ENCODE assay signal across 24 mouse cellular contexts in the genomic region with DNA sequence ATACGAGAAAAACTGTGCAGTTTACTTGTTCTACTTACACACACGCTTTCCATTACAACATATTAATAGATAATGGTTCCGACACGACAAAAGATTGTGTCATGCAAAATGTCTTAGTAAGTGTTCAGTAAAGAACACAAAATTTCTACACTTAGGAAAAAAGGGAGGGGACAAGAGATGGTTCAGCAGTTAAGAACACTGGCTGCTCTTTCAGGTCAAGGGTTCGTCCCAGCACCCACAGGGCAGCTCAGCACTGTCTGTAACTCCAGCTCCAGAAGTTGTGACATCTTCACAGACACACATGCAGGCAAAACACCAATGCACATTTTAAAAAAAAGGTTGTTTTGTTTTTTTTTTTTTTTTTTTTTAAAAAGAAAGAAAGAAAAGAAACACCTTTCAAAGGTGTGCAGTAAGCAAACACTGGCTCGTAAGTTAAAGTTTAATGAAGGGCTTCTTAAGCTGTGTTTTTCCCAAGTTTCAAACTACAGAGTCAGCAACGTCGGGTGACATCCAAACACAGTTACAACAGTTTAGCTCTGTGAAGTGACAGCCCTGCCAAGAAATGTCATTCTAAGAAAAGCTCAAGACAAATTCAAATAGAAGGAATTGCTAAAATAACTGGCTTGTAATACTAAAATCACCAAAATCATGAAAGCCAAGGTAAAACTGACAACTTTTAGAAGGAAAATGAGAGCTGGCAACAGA. TPM values are rescaled to one million over a fixed set of nuclear protein-coding genes. Genes with fewer than 3 reads are reported as not detected.
DNase-seq lines count a peak whose midpoint lies in the region; ATAC-seq lines count a peak whose summit lies in the region.
"Had no signal": no experiment of that assay in that cellular context is flagged by ENCODE, and none has a peak within 500 bp of the region (broad histone marks: within the 10 kb centered on the region; RNA-seq: fewer than 3 reads in every experiment).

No protein-coding gene starts in this region.

- no peak overlapping the region for H3K4me3 ChIP-seq in kidney, embryonic 14.5 days (ENCODE audit: low read length)
- no peak overlapping the region for H3K4me3 ChIP-seq in kidney, embryonic 15.5 days (replicated peaks)
- H3K4me3 ChIP-seq in midbrain, embryonic 15.5 days = no peak overlapping the region
- H3K4me3 ChIP-seq: forebrain, embryonic 10.5 days; heart, embryonic 10.5 days; hindbrain, embryonic 10.5 days; limb, embryonic 15.5 days; neural tube, embryonic 12.5 days had no signal

- H3K36me3 ChIP-seq in kidney, embryonic 14.5 days (ENCODE audit: control insufficient read depth, insufficient read depth, low read length) = peaks cover 29% of the 10 kb centered on the region
- H3K36me3 ChIP-seq in kidney, embryonic 15.5 days = peaks cover 37% of the 10 kb centered on the region
- H3K36me3 ChIP-seq in midbrain, embryonic 15.5 days (replicated peaks) = peaks cover 11% of the 10 kb centered on the region

- DNase-seq in kidney, adult 11 months = peak; percentile 43
- peak; percentile 3 for DNase-seq in lung, postnatal 10 days
- DNase-seq in lung, postnatal 14 days = no peak
- DNase-seq in right cerebral cortex, adult 2 months (ENCODE audit: low spot score in 2 of 2) = no peak
- DNase-seq: adrenal gland, postnatal 10 days; B cell, adult 2 months; cerebellum, adult 9-10 months; left cerebral cortex, postnatal 4 days; lung, adult 18-20 months; lung, postnatal 4 days; midbrain, embryonic 14.5 days; retina, postnatal 1 day had no signal

- H3K4me1 ChIP-seq in kidney, embryonic 14.5 days (ENCODE audit: control insufficient read depth, insufficient read depth, low read length) = peaks cover 6% of the 10 kb centered on the region; the same call in 1 of the 2 replicates
- peaks cover 21% of the 10 kb centered on the region for H3K4me1 ChIP-seq in kidney, embryonic 15.5 days
- H3K4me1 ChIP-seq in midbrain, embryonic 15.5 days = peaks cover 21% of the 10 kb centered on the region
- H3K4me1 ChIP-seq: heart, embryonic 10.5 days had no signal

- no peaks in the 10 kb centered on the region for H3K27me3 ChIP-seq in kidney, embryonic 14.5 days (ENCODE audit: control insufficient read depth, insufficient read depth, low read length)
- H3K27me3 ChIP-seq in kidney, embryonic 15.5 days = no peaks in the 10 kb centered on the region
- no peaks in the 10 kb centered on the region for H3K27me3 ChIP-seq in midbrain, embryonic 15.5 days (replicated peaks)
- H3K27me3 ChIP-seq: limb, embryonic 15.5 days; neural tube, embryonic 12.5 days had no signal

- 86% methylated on average over 8 of the region's 8 CpGs for WGBS in kidney, embryonic 14.5 days
- WGBS in kidney, embryonic 15.5 days = 80% methylated on average over 8 of the region's 8 CpGs
- WGBS in midbrain, embryonic 15.5 days = 90% methylated on average over 8 of the region's 8 CpGs

- no peak overlapping the region for H3K4me2 ChIP-seq in kidney, embryonic 14.5 days (replicated peaks; ENCODE audit: low read depth, low read length)
- H3K4me2 ChIP-seq in kidney, embryonic 15.5 days = no peak overlapping the region
- no peak overlapping the region for H3K4me2 ChIP-seq in midbrain, embryonic 15.5 days
- H3K4me2 ChIP-seq: limb, embryonic 15.5 days; neural tube, embryonic 12.5 days had no signal

- H3K9ac ChIP-seq in kidney, embryonic 14.5 days (ENCODE audit: low read depth, low read length) = no peak overlapping the region
- H3K9ac ChIP-seq in kidney, embryonic 15.5 days = no peak overlapping the region
- no peak overlapping the region for H3K9ac ChIP-seq in midbrain, embryonic 15.5 days
- H3K9ac ChIP-seq: limb, embryonic 15.5 days; neural tube, embryonic 12.5 days had no signal

- H3K27ac ChIP-seq in kidney, embryonic 14.5 days (ENCODE audit: low read depth, low read length) = no peak overlapping the region
- 0 out of 2 replicates have a peak overlapping the region, but pooled peaks have one; percentile 27 for H3K27ac ChIP-seq in kidney, embryonic 15.5 days
- no peak overlapping the region for H3K27ac ChIP-seq in midbrain, embryonic 15.5 days
- H3K27ac ChIP-seq: forebrain, embryonic 10.5 days; heart, embryonic 10.5 days; hindbrain, embryonic 10.5 days; limb, embryonic 15.5 days; neural tube, embryonic 12.5 days had no signal

- no peaks in the 10 kb centered on the region for H3K9me3 ChIP-seq in kidney, embryonic 14.5 days (ENCODE audit: control insufficient read depth, low read length)
- no peaks in the 10 kb centered on the region for H3K9me3 ChIP-seq in kidney, embryonic 15.5 days (replicated peaks)
- H3K9me3 ChIP-seq in midbrain, embryonic 15.5 days = no peaks in the 10 kb centered on the region
- H3K9me3 ChIP-seq: forebrain, embryonic 10.5 days; heart, embryonic 10.5 days; hindbrain, embryonic 10.5 days; limb, embryonic 15.5 days; neural tube, embryonic 12.5 days had no signal

- no peak for ATAC-seq in kidney, embryonic 14.5 days (ENCODE audit: low FRiP score, low TSS enrichment)
- ATAC-seq in kidney, embryonic 15.5 days (replicated peaks; ENCODE audit: low FRiP score) = no peak
- ATAC-seq in midbrain, embryonic 15.5 days (replicated peaks) = no peak
- ATAC-seq: forebrain, embryonic 16.5 days; hindbrain, embryonic 16.5 days; intestine, embryonic 16.5 days had no signal

RNA-seq across cellular contexts. Expression of a gene that starts 5.5 kb away (rescaled TPM):
- polyA plus RNA-seq in kidney, embryonic 14.5 days (2014; fragmentation: Nextera tagmentation; extraction: Ambion mirVana) = 171 and 181 TPM in 2 replicates
- polyA plus RNA-seq in kidney, embryonic 15.5 days (2015; fragmentation: Nextera tagmentation; extraction: Ambion mirVana) = 185 and 196 TPM in 2 replicates
- 180 and 190 TPM in 2 replicates for polyA plus RNA-seq in midbrain, embryonic 15.5 days (2015; fragmentation: Nextera tagmentation; extraction: Ambion mirVana)

RNA-seq across cellular contexts. Expression of a gene that starts 5.6 kb away (rescaled TPM):
- 5.5 and 10.0 TPM in 2 replicates for polyA plus RNA-seq in kidney, embryonic 14.5 days (2014; fragmentation: Nextera tagmentation; extraction: Ambion mirVana)
- polyA plus RNA-seq in kidney, embryonic 15.5 days (2015; fragmentation: Nextera tagmentation; extraction: Ambion mirVana) = 13.2 and 13.3 TPM in 2 replicates
- 9.5 and 11.2 TPM in 2 replicates for polyA plus RNA-seq in midbrain, embryonic 15.5 days (2015; fragmentation: Nextera tagmentation; extraction: Ambion mirVana)

RNA-seq across cellular contexts. Expression of a gene that starts 13.7 kb away (rescaled TPM):
- polyA plus RNA-seq in kidney, embryonic 14.5 days (2014; fragmentation: Nextera tagmentation; extraction: Ambion mirVana) = 1.3 and 1.5 TPM in 2 replicates
- polyA plus RNA-seq in kidney, embryonic 15.5 days (2015; fragmentation: Nextera tagmentation; extraction: Ambion mirVana) = 2.1 and 2.2 TPM in 2 replicates
- 1.6 and 1.9 TPM in 2 replicates for polyA plus RNA-seq in midbrain, embryonic 15.5 days (2015; fragmentation: Nextera tagmentation; extraction: Ambion mirVana)
- polyA plus RNA-seq: brain, embryonic 14.5 days had no signal

RNA-seq across cellular contexts. Expression of a gene that starts 33.8 kb away (rescaled TPM):
- polyA plus RNA-seq in kidney, embryonic 14.5 days (2014; fragmentation: Nextera tagmentation; extraction: Ambion mirVana) = 117 and 127 TPM in 2 replicates
- polyA plus RNA-seq in kidney, embryonic 15.5 days (2015; fragmentation: Nextera tagmentation; extraction: Ambion mirVana) = 122 and 128 TPM in 2 replicates
- polyA plus RNA-seq in midbrain, embryonic 15.5 days (2015; fragmentation: Nextera tagmentation; extraction: Ambion mirVana) = 132 and 138 TPM in 2 replicates

Comparison
In these comparisons a context has a peak if more than half of its experiments do, and no peak if none do; other contexts are left out.
1. DNase-seq: peak in kidney, adult 11 months (single experiment) and lung, postnatal 10 days (single experiment); none in lung, postnatal 14 days (single experiment) and right cerebral cortex, adult 2 months (0 of 2).